Mouse (Mus musculus): ENCODE data around the gene Med28. TPM values are rescaled to one million over a fixed set of nuclear protein-coding genes. Genes with fewer than 3 reads are reported as not detected.

The Med28 gene
- polyA plus RNA-seq, 1 experiment, result 124 TPM

Other genes starting within 250 kb of the Med28 start
- 208 TPM in 2 replicates for gene Qdpr, start 70.0 kb upstream of the Med28 start, polyA plus RNA-seq (2012; rRNA removed)
- 0.34 and 0.48 TPM in 2 replicates for gene Clrn2, start 66.5 kb upstream of the Med28 start, polyA plus RNA-seq (2012; rRNA removed)
- gene Lap3, start 26.9 kb upstream of the Med28 start, polyA plus RNA-seq (2012; rRNA removed), result 48.4 and 58.8 TPM in 2 replicates
- gene Fam184b, start 119.4 kb downstream of the Med28 start, polyA plus RNA-seq (2012; rRNA removed), result 7.1 and 7.3 TPM in 2 replicates
- gene Ncapg, start 149.7 kb downstream of the Med28 start, polyA plus RNA-seq (2012; rRNA removed), result 0.30 and 0.50 TPM in 2 replicates